Mouse (Mus musculus) kidney, embryonic 15.5 days (tissue): ENCODE results near the gene H2-M10.4. TPM values are rescaled to one million over a fixed set of nuclear protein-coding genes. Genes with fewer than 3 reads are reported as not detected.

Experiments used
- polyA plus RNA-seq: library from polyadenylated mRNA; unstranded; fragments of >200 nt; fragmentation: Nextera tagmentation; extraction: Ambion mirVana; gene quantifications from 2 replicates; pipeline ENCODE4 v1.2.1, GENCODE M21; 2015

Gene H2-M10.4
- polyA plus RNA-seq, 1 experiment from 2014 or later: not detected

Other genes with a start within 250 kb of the H2-M10.4 start
- 107 and 113 TPM in 2 replicates for gene Rpp21, start 204.3 kb downstream of the H2-M10.4 start, polyA plus RNA-seq
- gene Trim39, start 190.1 kb downstream of the H2-M10.4 start, polyA plus RNA-seq: 16.4 and 19.5 TPM in 2 replicates
- gene H2-M10.2, start 175.8 kb downstream of the H2-M10.4 start, polyA plus RNA-seq: 0.14 TPM in 1 of 2 replicates, not detected in the other
- not detected in 2 replicates for gene H2-M10.1, start 136.2 kb downstream of the H2-M10.4 start, polyA plus RNA-seq
- gene H2-M10.3, start 93.9 kb downstream of the H2-M10.4 start, polyA plus RNA-seq: not detected in 2 replicates
- gene H2-M11, start 84.7 kb upstream of the H2-M10.4 start, polyA plus RNA-seq: not detected in 2 replicates
- not detected in 2 replicates for gene H2-M9, start 180.3 kb upstream of the H2-M10.4 start, polyA plus RNA-seq
- gene H2-M1, start 209.9 kb upstream of the H2-M10.4 start, polyA plus RNA-seq: not detected in 2 replicates